In genomic region chr11:118607927-118608326, GRCm38 (mm10) we compare ENCODE assay signal across 23 mouse cellular contexts.
A peak's percentile ranks its signal among the peaks of the same experiment; 100 is the strongest.
DNase-seq lines count a peak whose midpoint lies in the region; ATAC-seq and TF ChIP-seq lines count a peak whose summit lies in the region.
"Had no signal": no experiment of that assay in that cellular context is flagged by ENCODE, and none has a peak within 500 bp of the region (broad histone marks: within the 10 kb centered on the region; RNA-seq: fewer than 3 reads in every experiment).

No protein-coding gene starts in this region.

- no peak overlapping the region for H3K4me2 ChIP-seq in forebrain, postnatal 0 days (ENCODE audit: low read depth)
- no peak overlapping the region for H3K4me2 ChIP-seq in forebrain, embryonic 15.5 days (replicated peaks)
- no peak overlapping the region for H3K4me2 ChIP-seq in midbrain, postnatal 0 days (ENCODE audit: low read depth, low read length, poor library complexity, severe bottlenecking)
- no peak overlapping the region for H3K4me2 ChIP-seq in midbrain, embryonic 15.5 days
- H3K4me2 ChIP-seq: embryonic facial prominence, embryonic 13.5 days; forebrain, embryonic 12.5 days; heart, embryonic 12.5 days; hindbrain, embryonic 15.5 days had no signal

- no peaks in the 10 kb centered on the region for H3K4me1 ChIP-seq in forebrain, postnatal 0 days (ENCODE audit: insufficient read depth)
- H3K4me1 ChIP-seq in forebrain, embryonic 15.5 days, result peaks cover 17% of the 10 kb centered on the region
- H3K4me1 ChIP-seq in midbrain, postnatal 0 days (ENCODE audit: insufficient read depth, low read length), result peaks cover 10% of the 10 kb centered on the region
- peaks cover 21% of the 10 kb centered on the region for H3K4me1 ChIP-seq in midbrain, embryonic 15.5 days
- H3K4me1 ChIP-seq in E14TG2a.4 (replicated peaks; ENCODE audit: low read depth, low read length), result peaks cover 42% of the 10 kb centered on the region
- H3K4me1 ChIP-seq: embryonic facial prominence, embryonic 13.5 days; heart, embryonic 12.5 days had no signal

- ATAC-seq in forebrain, postnatal 0 days, result no peak
- no peak for ATAC-seq in forebrain, embryonic 15.5 days (replicated peaks)
- ATAC-seq in midbrain, postnatal 0 days (ENCODE audit: low FRiP score), result no peak
- no peak for ATAC-seq in midbrain, embryonic 15.5 days (replicated peaks)
- ATAC-seq: inflammation-experienced regulatory T-cells, adult 6 months; Patski had no signal

- H3K27me3 ChIP-seq in forebrain, postnatal 0 days (ENCODE audit: insufficient read depth, low read length), result no peaks in the 10 kb centered on the region
- no peaks in the 10 kb centered on the region for H3K27me3 ChIP-seq in forebrain, embryonic 15.5 days
- H3K27me3 ChIP-seq in midbrain, postnatal 0 days (ENCODE audit: insufficient read depth, low read length), result 0 out of 2 replicates have a peak, but pooled peaks cover 3% of the 10 kb centered on the region
- no peaks in the 10 kb centered on the region for H3K27me3 ChIP-seq in midbrain, embryonic 15.5 days (replicated peaks)
- H3K27me3 ChIP-seq in E14TG2a.4 (ENCODE audit: insufficient read depth, low read length), result peaks cover 23% of the 10 kb centered on the region
- H3K27me3 ChIP-seq: hindbrain, embryonic 15.5 days; Patski had no signal

- no peaks in the 10 kb centered on the region for H3K9me3 ChIP-seq in forebrain, postnatal 0 days (ENCODE audit: low read length)
- no peaks in the 10 kb centered on the region for H3K9me3 ChIP-seq in forebrain, embryonic 15.5 days
- H3K9me3 ChIP-seq in midbrain, postnatal 0 days (ENCODE audit: low read length), result no peaks in the 10 kb centered on the region
- no peaks in the 10 kb centered on the region for H3K9me3 ChIP-seq in midbrain, embryonic 15.5 days
- no peaks in the 10 kb centered on the region for H3K9me3 ChIP-seq in E14TG2a.4 (ENCODE audit: low read length)
- H3K9me3 ChIP-seq: embryonic facial prominence, embryonic 13.5 days; forebrain, embryonic 12.5 days; heart, embryonic 12.5 days; hindbrain, embryonic 10.5 days; hindbrain, embryonic 15.5 days had no signal

- 45% methylated on average over 8 of the region's 8 CpGs for WGBS in forebrain, postnatal 0 days
- 40% methylated on average over 8 of the region's 8 CpGs for WGBS in forebrain, embryonic 15.5 days
- WGBS in midbrain, postnatal 0 days, result 62% methylated on average over 8 of the region's 8 CpGs
- 56% methylated on average over 8 of the region's 8 CpGs for WGBS in midbrain, embryonic 15.5 days

- H3K27ac ChIP-seq in forebrain, postnatal 0 days (ENCODE audit: low read depth, low read length), result no peak overlapping the region
- H3K27ac ChIP-seq in forebrain, embryonic 15.5 days (replicated peaks), result no peak overlapping the region
- no peak overlapping the region for H3K27ac ChIP-seq in midbrain, postnatal 0 days (ENCODE audit: low read depth, low read length)
- no peak overlapping the region for H3K27ac ChIP-seq in midbrain, embryonic 15.5 days
- H3K27ac ChIP-seq: embryonic facial prominence, embryonic 13.5 days; forebrain, embryonic 12.5 days; gastrocnemius, adult 2 months; hindbrain, embryonic 10.5 days; hindbrain, embryonic 15.5 days had no signal

- TF ChIP-seq CTCF in forebrain, postnatal 0 days (IDR thresholded peaks at IDR 0.05; ENCODE audit: low read depth), result peak; percentile 35
- TF ChIP-seq CTCF in midbrain, postnatal 0 days (IDR thresholded peaks at IDR 0.05), result peak; percentile 49
- 0 out of 2 replicates have a peak, but pooled peaks have one; percentile 6 for TF ChIP-seq CTCF in E14TG2a.4 (conservative IDR thresholded peaks at IDR 0.05; ENCODE audit: low read length)

- no peak overlapping the region for H3K4me3 ChIP-seq in forebrain, postnatal 0 days (ENCODE audit: low read depth, low read length)
- no peak overlapping the region for H3K4me3 ChIP-seq in forebrain, embryonic 15.5 days
- H3K4me3 ChIP-seq in midbrain, postnatal 0 days (ENCODE audit: low read depth, low read length), result no peak overlapping the region
- H3K4me3 ChIP-seq in midbrain, embryonic 15.5 days, result no peak overlapping the region
- H3K4me3 ChIP-seq in E14TG2a.4 (replicated peaks; ENCODE audit: low read length), result no peak overlapping the region
- H3K4me3 ChIP-seq: embryonic facial prominence, embryonic 13.5 days; forebrain, embryonic 12.5 days; gastrocnemius, adult 2 months; heart, embryonic 12.5 days; hindbrain, embryonic 10.5 days; hindbrain, embryonic 15.5 days had no signal

- H3K36me3 ChIP-seq in forebrain, postnatal 0 days (ENCODE audit: insufficient read depth), result no peaks in the 10 kb centered on the region
- no peaks in the 10 kb centered on the region for H3K36me3 ChIP-seq in forebrain, embryonic 15.5 days
- no peaks in the 10 kb centered on the region for H3K36me3 ChIP-seq in midbrain, postnatal 0 days (ENCODE audit: insufficient read depth, low read length)
- no peaks in the 10 kb centered on the region for H3K36me3 ChIP-seq in midbrain, embryonic 15.5 days (replicated peaks)
- no peaks in the 10 kb centered on the region for H3K36me3 ChIP-seq in E14TG2a.4 (ENCODE audit: insufficient read depth, low read length)
- H3K36me3 ChIP-seq: embryonic facial prominence, embryonic 13.5 days; forebrain, embryonic 12.5 days; G1E; heart, embryonic 12.5 days; hindbrain, embryonic 10.5 days; hindbrain, embryonic 15.5 days had no signal

- no peak overlapping the region for H3K9ac ChIP-seq in forebrain, postnatal 0 days
- no peak overlapping the region for H3K9ac ChIP-seq in forebrain, embryonic 15.5 days (replicated peaks)
- no peak overlapping the region for H3K9ac ChIP-seq in midbrain, postnatal 0 days (replicated peaks; ENCODE audit: low read length, poor library complexity, severe bottlenecking)
- no peak overlapping the region for H3K9ac ChIP-seq in midbrain, embryonic 15.5 days
- H3K9ac ChIP-seq: embryonic facial prominence, embryonic 13.5 days; forebrain, embryonic 12.5 days; heart, embryonic 12.5 days; hindbrain, embryonic 15.5 days had no signal

- no peak for DNase-seq in forebrain, postnatal 0 days
- DNase-seq in midbrain, postnatal 0 days (ENCODE audit: low spot score), result no peak
- DNase-seq in ZHBTc4 (ENCODE audit: low read depth, low spot score), result peak; percentile 18
- DNase-seq in lung, postnatal 14 days, result no peak
- no peak for DNase-seq in right cerebral cortex, postnatal 14 days
- DNase-seq: adrenal gland, adult 8-10 months; adrenal gland, postnatal 36 days; cerebellum, adult 11-12 months; cerebellum, adult 9-11 months; cerebellum, postnatal 36 days; gastrocnemius, adult 2 months; gastrocnemius, postnatal 25 days had no signal
